Mouse (Mus musculus): ENCODE data around the gene Spocd1.

Spocd1 gene

DNA sequence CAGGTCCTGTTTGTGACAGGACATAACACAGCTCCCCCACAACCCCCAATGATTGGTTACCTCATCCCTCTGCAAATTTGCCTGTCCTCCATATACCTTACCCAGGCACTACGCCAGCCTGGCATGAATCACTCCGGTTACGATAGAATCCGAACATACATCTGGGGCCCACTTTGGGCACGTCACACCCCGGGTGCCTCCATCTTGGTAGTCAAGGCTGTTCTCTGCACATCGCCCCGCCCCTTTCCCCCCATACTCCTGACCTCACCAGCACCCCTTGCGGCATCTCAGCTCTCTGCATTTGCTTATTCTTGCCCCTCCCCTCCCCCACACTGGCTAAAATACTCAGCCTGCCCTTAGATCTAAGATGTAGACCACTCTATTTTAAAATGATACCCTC lies 76.5 kb downstream of the Spocd1 start:
- DNase-seq (ENCODE audit: low spot score) = no peak

DNA sequence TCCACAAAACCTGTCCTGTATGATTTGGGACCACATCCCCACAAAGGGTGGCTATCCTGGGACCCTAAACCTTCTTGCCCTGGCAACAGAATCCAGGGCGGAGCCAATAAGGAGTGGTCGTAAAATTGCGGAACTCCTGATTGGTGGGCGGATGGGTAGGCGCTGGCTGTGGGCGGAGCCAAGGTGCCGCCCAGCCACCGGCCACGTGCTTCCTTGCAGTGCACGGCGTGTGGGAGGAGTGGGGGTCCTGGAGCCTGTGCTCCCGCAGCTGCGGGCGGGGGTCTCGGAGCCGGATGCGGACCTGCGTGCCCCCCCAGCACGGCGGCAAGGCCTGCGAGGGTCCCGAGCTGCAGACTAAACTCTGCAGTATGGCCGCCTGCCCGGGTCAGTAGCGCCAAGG lies 77.5 kb downstream of the Spocd1 start:
- no peak for DNase-seq (ENCODE audit: low spot score)
